Mouse (Mus musculus): ENCODE measurements at regions not wholly inside any gene's neighbourhood (a gene's known extent, or its start where the extent isn't known, plus 50 kb on each side); places are given as distances from the start of the nearest gene placed in this dataset.

DNA sequence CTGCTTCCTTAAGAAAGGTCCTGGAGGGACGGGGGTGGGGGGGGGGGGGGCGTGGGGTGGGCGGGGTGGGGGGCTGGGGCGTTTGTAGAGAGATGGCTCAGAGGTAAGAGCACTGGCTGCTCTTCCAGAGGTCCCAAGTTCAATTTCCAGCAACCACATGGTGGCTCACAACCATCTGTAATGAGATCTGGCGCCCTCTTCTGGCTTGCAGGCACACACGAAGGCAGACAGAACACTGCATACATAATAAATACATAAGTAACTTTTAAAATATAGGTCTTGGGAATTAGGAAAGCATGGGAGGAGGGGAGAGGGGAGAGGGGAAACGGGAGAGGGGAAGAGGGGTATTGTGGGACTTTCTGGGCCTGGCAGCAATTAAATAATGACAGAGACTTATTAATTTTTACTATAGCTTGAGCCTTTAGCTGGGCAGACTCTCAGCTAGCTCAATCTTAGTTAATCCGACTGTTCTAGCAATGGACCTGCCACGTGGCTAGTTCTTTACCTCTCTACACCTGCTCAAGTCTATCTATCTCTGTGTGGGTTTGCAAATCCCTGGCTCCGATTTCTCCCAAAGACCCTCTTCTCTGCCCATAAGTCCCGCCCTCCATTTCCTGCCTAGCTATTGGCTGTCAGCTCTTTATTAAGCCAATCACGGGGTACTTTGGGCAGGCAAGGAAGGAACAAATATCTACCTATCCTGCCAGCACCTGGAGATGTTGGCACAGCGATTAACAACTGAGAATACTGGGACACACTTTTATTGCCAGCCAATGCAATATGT, 64.1 kb upstream of the Rpl34 start:
- intact Hi-C loops (cut with DNase I), result no loop called here
- no peak for DNase-seq (ENCODE audit: low spot score)

GRCm38 (mm10) chr3:130780706-130781240, 50.6 kb upstream of the Rpl34 start:
- DNase-seq (ENCODE audit: low spot score), result no peak
- intact Hi-C loops (cut with DNase I), result no loop called here
